Mouse (Mus musculus) kidney, adult 2 months (tissue): ENCODE measurements around the gene Ctsf.

Source experiments
- CTCF ChIP-seq: fragments of 200-500 bp; conservative IDR thresholded peaks from 2 replicates; pipeline ENCODE4 v1.5.1; 2011; ENCODE audit warnings: low read depth, mild to moderate bottlenecking, control low read depth, low read length, moderate library complexity, mixed read lengths; ENCODE audit not compliant: insufficient read depth, insufficient read length
- POLR2A ChIP-seq: fragments of 200-500 bp; IDR thresholded peaks from one replicate; pipeline ENCODE4 v1.6.1; 2011; ENCODE audit warnings: low read depth, low read length, control low read depth

- TF ChIP-seq CTCF (no peak), POLR2A (no peak)
Measured at GRCm38 (mm10) chr19:4876241-4876640, 21.3 kb downstream of the Ctsf start.
